8 mouse cellular contexts compared by ENCODE assay signal in the genomic region with DNA sequence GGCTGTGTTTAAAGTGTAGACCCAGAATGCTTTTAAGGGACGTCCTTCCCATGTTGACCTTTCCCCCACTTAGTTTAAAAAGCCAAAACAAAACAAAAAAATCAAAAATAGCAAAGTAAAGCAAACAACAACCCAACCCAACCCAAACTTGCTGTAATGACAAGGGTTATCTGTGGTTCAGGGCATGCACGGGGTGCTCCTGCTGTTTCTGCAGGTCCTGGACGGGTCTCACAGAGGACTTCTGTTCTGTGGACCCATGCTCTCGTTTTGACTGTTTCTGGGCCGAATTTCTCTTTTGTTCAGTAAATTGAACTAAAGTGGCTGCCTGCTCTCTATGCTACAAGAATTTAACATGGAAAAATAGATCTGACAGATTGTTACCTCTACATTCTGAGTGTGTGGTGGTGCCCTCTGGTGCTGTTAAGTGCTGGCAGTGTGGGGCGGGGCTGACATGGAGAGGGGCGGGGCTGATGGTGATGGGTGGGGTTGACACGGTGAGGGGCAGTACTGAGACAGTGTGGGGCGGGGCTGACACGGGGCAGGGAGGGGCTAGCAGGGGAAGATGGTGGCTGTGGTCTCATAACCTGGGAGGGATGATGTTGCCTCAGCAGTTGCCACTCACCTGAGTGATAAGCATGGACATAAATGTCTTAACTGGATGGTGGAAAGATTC. TPM values are rescaled to one million over a fixed set of nuclear protein-coding genes. Genes with fewer than 3 reads are reported as not detected.
DNase-seq lines count a peak whose midpoint lies in the region; ATAC-seq lines count a peak whose summit lies in the region.

No protein-coding gene starts in this region.

- intact Hi-C loops in left cerebral cortex, postnatal 36 days (cut with DNase I): no loop called here

- H3K36me3 ChIP-seq in midbrain, embryonic 12.5 days: no peaks in the 10 kb centered on the region
- H3K36me3 ChIP-seq in midbrain, embryonic 14.5 days (ENCODE audit: control insufficient read depth, insufficient read depth, low read length): no peaks in the 10 kb centered on the region
- H3K36me3 ChIP-seq in hindbrain, embryonic 16.5 days (ENCODE audit: control insufficient read depth, insufficient read depth, low read length): no peaks in the 10 kb centered on the region

- peaks cover 73% of the 10 kb centered on the region for H3K4me1 ChIP-seq in midbrain, embryonic 12.5 days
- H3K4me1 ChIP-seq in midbrain, embryonic 14.5 days (ENCODE audit: control insufficient read depth, insufficient read depth, low read length): peaks cover 79% of the 10 kb centered on the region
- peaks cover 69% of the 10 kb centered on the region for H3K4me1 ChIP-seq in hindbrain, embryonic 16.5 days (ENCODE audit: control insufficient read depth, insufficient read depth, low read depth, low read length)

- H3K27me3 ChIP-seq in midbrain, embryonic 12.5 days: no peaks in the 10 kb centered on the region
- H3K27me3 ChIP-seq in midbrain, embryonic 14.5 days (ENCODE audit: control insufficient read depth, insufficient read depth, low read length): no peaks in the 10 kb centered on the region
- no peaks in the 10 kb centered on the region for H3K27me3 ChIP-seq in hindbrain, embryonic 16.5 days (replicated peaks; ENCODE audit: control insufficient read depth, insufficient read depth, low read length)

- no peak for ATAC-seq in midbrain, embryonic 12.5 days (ENCODE audit: low FRiP score, low read depth)
- no peak for ATAC-seq in midbrain, embryonic 14.5 days (ENCODE audit: low FRiP score, low TSS enrichment)
- no peak for ATAC-seq in hindbrain, embryonic 16.5 days

- H3K9me3 ChIP-seq in midbrain, embryonic 12.5 days: no peaks in the 10 kb centered on the region
- no peaks in the 10 kb centered on the region for H3K9me3 ChIP-seq in midbrain, embryonic 14.5 days (ENCODE audit: control insufficient read depth, low read length)
- no peaks in the 10 kb centered on the region for H3K9me3 ChIP-seq in hindbrain, embryonic 16.5 days (ENCODE audit: control insufficient read depth, low read length)

- peak overlapping the region; percentile 26; the same call in 1 of the 2 replicates for H3K27ac ChIP-seq in midbrain, embryonic 12.5 days (replicated peaks)
- H3K27ac ChIP-seq in midbrain, embryonic 14.5 days (replicated peaks; ENCODE audit: low read depth, low read length): no peak overlapping the region
- H3K27ac ChIP-seq in hindbrain, embryonic 16.5 days (ENCODE audit: low read depth, low read length): peak overlapping the region; percentile 5; the same call in 1 of the 2 replicates

- no peak overlapping the region for H3K4me2 ChIP-seq in midbrain, embryonic 12.5 days (replicated peaks)
- no peak overlapping the region for H3K4me2 ChIP-seq in midbrain, embryonic 14.5 days (ENCODE audit: low read length)
- no peak overlapping the region for H3K4me2 ChIP-seq in hindbrain, embryonic 16.5 days (ENCODE audit: low read length)

- 48% methylated on average over 10 of the region's 10 CpGs for WGBS in midbrain, embryonic 12.5 days
- 44% methylated on average over 10 of the region's 10 CpGs for WGBS in midbrain, embryonic 14.5 days
- whole genome bisulfite sequencing in hindbrain, embryonic 16.5 days: 39% methylated on average over 10 of the region's 10 CpGs

- H3K4me3 ChIP-seq in midbrain, embryonic 12.5 days: no peak overlapping the region
- H3K4me3 ChIP-seq in midbrain, embryonic 14.5 days (replicated peaks; ENCODE audit: low read depth, low read length): no peak overlapping the region
- no peak overlapping the region for H3K4me3 ChIP-seq in hindbrain, embryonic 16.5 days (ENCODE audit: low read length)

- H3K9ac ChIP-seq in midbrain, embryonic 12.5 days (replicated peaks): no peak overlapping the region
- H3K9ac ChIP-seq in midbrain, embryonic 14.5 days (replicated peaks; ENCODE audit: low read length): no peak overlapping the region
- H3K9ac ChIP-seq in hindbrain, embryonic 16.5 days (ENCODE audit: low read depth, low read length): no peak overlapping the region

- DNase-seq in embryo, embryonic 10 days (ENCODE audit: low spot score): peak; percentile 17
- no peak for DNase-seq in embryo, embryonic 11 days
- DNase-seq in midbrain, embryonic 14.5 days: no peak
- DNase-seq in natural killer cell, adult 2 months (ENCODE audit: low spot score in 2 of 2): peak; percentile 50 to 60
- DNase-seq in right cerebral cortex, postnatal 4 days: no peak
- DNase-seq in left cerebral cortex, postnatal 36 days (ENCODE audit: low spot score in 2 of 2): no peak

RNA-seq across cellular contexts. Expression of a gene that starts 49.2 kb away (rescaled TPM):
- polyA plus RNA-seq in midbrain, embryonic 12.5 days (2016; fragmentation: Nextera tagmentation; extraction: Ambion mirVana): 68.8 and 71.5 TPM in 2 replicates
- polyA plus RNA-seq in midbrain, embryonic 14.5 days (2014; fragmentation: Nextera tagmentation; extraction: Ambion mirVana): 48.9 and 56.7 TPM in 2 replicates
- polyA plus RNA-seq in hindbrain, embryonic 16.5 days (2015; fragmentation: Nextera tagmentation; extraction: Ambion mirVana): 21.7 and 22.1 TPM in 2 replicates
- total RNA-seq in left cerebral cortex, postnatal 36 days (2021): 100 to 1,000 TPM; 103 to 130 TPM

Comparison
In these comparisons a context has a peak if more than half of its experiments do, and no peak if none do; other contexts are left out.
1. DNase-seq: peak in embryo, embryonic 10 days (single experiment) and natural killer cell, adult 2 months (2 of 2); none in embryo, embryonic 11 days (single experiment), midbrain, embryonic 14.5 days (single experiment), right cerebral cortex, postnatal 4 days (single experiment) and left cerebral cortex, postnatal 36 days (0 of 2).